Mouse (Mus musculus) left cerebral cortex, postnatal 4 days (tissue): Measurements from ENCODE around the gene 1190005I06Rik. TPM values are rescaled to one million over a fixed set of nuclear protein-coding genes. Genes with fewer than 3 reads are reported as not detected.

Experiments
- DNase-seq: peaks from one replicate; pipeline ENCODE4 v3.0.0-alpha.2; 2022
- intact Hi-C: fragments of 180-260 bp; cut with DNase I; formaldehyde crosslinking; loops from one replicate; pipeline ENCODE4 v1.15.1; 2025
- total RNA-seq, 2 experiments: library from RNA; stranded (reverse); gene quantifications; 2 replicates each; pipeline ENCODE4 v1.2.3; 2021

Gene 1190005I06Rik
- total RNA-seq, 2 experiments from 2014 or later = 6.2 to 10.3 TPM

DNA sequence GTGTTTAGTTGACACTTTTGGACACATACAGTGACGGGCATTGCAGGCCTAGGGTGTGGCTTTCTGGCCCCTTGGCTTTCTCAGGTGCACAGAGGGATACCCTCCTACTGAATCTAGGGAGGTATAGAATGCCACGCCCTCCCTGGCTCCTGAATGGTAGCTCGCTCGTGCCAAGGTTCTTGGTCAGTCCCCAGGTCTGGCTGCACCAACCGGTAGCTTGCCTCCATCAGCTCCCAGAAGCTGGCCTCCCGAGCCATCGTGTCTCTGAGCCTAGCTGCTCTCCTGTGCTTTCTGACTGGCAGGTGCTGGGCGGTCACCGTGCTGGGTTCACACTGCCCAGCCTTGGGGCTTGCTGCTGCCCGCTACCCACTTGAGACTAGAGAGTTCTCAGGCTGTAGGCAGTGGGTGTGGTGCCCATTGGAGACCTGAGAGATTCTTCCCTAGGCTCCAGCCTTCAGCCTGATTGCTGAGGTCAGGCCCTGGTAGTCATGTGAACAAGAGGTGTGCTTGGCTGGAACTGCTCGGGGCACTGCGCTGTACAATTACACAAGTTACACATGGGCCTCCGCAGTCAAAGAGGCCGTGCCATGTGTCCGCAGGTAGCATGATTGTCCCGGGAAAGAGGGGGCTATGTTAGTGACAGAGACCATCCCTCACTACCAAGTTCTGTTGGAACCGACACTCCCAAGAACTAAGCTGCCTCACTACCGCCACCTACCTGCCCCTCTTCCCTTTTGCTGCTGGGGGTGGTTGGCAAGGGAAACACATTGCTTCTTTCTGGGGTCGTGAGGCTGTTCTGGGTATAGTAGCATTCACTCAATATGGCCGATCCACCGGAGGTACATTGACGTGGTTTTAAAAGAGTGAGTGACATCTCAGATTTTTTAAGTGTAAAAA is 85.6 kb downstream of the 1190005I06Rik start:
- peak; percentile 62 for DNase-seq
- intact Hi-C loops = no loop called here

DNA sequence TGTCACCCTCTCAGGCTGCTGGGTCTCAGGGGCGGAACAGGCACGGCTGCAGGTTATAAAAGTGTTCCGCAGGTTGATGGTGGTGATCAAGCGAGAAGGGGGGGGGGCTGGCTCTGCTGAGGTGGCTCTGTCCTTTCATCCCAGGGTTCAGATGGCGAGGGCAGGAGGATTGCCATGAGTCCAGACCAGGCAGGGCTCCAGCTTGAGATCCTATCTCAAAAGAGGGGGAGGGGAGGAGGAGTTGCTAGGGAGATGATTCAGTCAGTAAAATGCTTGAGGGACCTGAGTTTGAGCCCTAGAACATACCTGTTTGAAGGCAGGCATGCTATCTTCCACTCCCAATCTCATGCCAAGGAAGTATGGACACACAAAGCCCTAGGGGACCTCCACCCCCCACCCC is 86.9 kb downstream of the 1190005I06Rik start:
- intact Hi-C loops = no loop called here

DNA sequence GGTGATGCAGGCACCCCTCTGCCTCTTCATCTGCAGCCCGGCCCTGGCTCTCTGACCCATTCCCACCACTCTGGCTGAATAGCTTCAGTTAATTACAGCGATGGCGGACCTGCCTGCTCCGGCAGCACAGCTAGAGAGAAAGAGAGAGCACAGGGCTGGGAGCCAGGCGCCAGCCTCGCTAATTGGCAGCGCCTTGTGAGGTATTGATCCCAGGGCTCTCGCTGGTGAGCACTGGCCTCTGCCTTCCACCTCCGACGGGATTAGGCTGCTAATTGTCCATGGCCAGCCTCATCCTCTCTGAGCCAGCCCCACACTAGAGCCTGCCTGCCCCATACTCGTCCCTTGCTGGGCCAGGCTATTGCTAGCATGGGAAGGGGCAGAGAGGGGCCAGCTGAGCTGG is 87.8 kb downstream of the 1190005I06Rik start:
- intact Hi-C loops = no loop called here
- peak; percentile 59 for DNase-seq

More for the DNA sequence above, 86.9 kb downstream of the 1190005I06Rik start:
- DNase-seq = no peak

Other genes starting within 250 kb of the 1190005I06Rik start
- 1 to 10 TPM; 4.8 to 5.7 TPM for gene Gins2, start 58.3 kb downstream of the 1190005I06Rik start, total RNA-seq
- 1 to 10 TPM in 1 of 2 experiments, under 1 TPM in 1; 0.66 to 1.6 TPM for gene Gm27021, start 20.4 kb upstream of the 1190005I06Rik start, total RNA-seq
- 100 to 1,000 TPM; 723 to 731 TPM for gene Cox4i1, start 20.6 kb upstream of the 1190005I06Rik start, total RNA-seq
- 10 to 100 TPM; 68.7 to 69.7 TPM for gene Emc8, start 20.9 kb upstream of the 1190005I06Rik start, total RNA-seq
- gene Irf8, start 88.7 kb upstream of the 1190005I06Rik start, total RNA-seq = 1 to 10 TPM; 1.8 to 2.5 TPM